Mouse (Mus musculus): Measurements from ENCODE around the gene Asic2. TPM values are rescaled to one million over a fixed set of nuclear protein-coding genes. Genes with fewer than 3 reads are reported as not detected.
A peak's percentile ranks its signal among the peaks of the same experiment; 100 is the strongest.

Asic2 gene
- total RNA-seq, 2 experiments from 2014 or later = not detected

- DNase-seq = no peak
These were observed 3.7 kb downstream of the Asic2 start for GRCm38 (mm10) chr11:81964561-81964960.

GRCm38 (mm10) chr11:81954398-81954797 is 13.9 kb downstream of the Asic2 start:
- DNase-seq = peak; percentile 4 to 39

GRCm38 (mm10) chr11:81948021-81948420 is 20.2 kb downstream of the Asic2 start:
- DNase-seq = no peak

- DNase-seq = peak; percentile 34 to 35
These were observed 26.1 kb downstream of the Asic2 start for GRCm38 (mm10) chr11:81942167-81942566.

- DNase-seq = peak; percentile 23 to 48
These were observed 27.3 kb downstream of the Asic2 start for GRCm38 (mm10) chr11:81940988-81941387.

- no peak for DNase-seq
These were observed 30.7 kb downstream of the Asic2 start for GRCm38 (mm10) chr11:81937516-81937915.

DNA sequence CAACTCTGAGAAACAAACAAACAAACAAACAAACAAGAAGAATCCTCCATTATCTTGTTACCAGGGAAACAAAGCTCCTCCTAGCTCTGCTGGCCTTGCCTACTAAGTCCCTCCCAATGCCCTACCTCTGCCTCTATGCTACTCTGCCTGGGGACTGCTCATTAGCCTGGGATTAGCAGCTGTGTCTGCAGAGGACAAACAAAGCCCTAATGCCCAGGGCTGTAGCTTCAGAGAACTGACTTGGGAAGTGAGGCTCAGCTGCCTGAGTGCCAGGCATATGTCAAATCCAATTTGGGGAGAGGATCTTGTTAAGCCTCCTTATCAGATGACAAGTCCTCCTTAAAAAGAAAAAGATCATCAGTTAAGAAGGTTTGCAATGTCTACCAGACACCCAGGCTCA is 41.9 kb downstream of the Asic2 start:
- DNase-seq = no peak

DNA sequence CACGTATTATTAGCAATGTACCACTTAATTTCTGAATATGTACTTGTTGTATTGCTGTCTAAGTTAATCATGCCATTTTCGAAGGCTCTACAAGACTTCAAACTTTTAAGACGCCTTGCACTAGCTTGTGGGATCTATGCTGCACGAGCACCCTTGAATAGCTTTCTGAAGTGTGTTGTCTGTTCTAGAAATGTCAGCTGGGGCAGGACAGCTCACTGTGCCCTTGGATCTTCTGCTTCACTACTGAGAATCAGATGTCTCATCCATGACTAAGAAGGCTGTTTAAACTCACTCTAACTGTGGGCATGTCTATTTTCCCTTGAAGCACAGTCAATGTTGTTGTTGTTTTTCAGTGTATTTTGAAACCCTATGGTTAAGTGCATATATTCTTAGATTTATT is 44.6 kb downstream of the Asic2 start:
- DNase-seq = no peak

GRCm38 (mm10) chr11:81923096-81923495 is 45.2 kb downstream of the Asic2 start:
- DNase-seq = no peak

GRCm38 (mm10) chr11:81915501-81915900 is 52.8 kb downstream of the Asic2 start:
- no peak for DNase-seq

DNA sequence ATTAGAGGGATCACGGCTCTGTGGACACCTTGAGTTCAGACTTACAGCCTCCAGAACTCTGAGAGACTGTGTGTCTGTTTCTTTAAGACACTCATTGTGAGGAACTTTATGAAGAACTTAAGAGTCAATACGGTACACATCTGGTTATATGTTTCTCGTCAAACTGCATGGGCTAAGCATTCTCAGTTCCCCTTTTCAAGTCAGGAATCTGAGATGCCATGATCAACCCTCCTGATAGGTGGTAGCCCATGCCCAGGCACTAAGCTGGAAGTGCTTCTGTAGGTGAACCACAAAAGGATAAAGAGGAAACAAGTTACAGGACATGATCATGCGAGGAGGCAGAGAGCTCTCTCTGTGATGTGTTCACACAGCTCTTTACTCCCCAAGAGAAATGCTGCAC is 55.2 kb downstream of the Asic2 start:
- peak; percentile 2 to 5 for DNase-seq

DNA sequence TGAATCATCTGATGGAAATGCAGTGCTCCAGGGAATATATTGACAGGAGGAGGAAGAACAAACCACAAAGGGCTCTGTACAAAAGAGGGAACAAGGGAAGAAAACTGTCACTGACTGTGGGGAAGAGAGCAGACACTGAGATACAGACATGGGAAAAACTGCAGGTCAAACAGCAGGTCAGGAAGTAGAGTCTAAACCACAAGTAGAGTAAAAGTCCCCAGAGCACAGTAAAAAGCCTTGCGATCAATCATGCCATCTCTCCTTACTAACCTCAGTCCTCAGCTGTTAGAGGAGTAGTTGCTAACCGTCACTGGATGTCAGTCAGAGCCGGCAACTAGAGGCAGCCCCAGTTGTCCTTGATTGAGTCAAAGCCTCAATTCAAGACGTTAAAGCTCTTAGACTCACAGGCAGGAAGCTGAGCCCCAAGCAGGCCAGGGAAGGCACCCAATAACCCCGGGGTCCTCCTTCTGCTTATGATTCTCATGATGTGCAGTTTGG is 58.8 kb downstream of the Asic2 start:
- no peak for DNase-seq

- no peak for DNase-seq
These were observed 59.5 kb downstream of the Asic2 start for GRCm38 (mm10) chr11:81908760-81909159.

DNA sequence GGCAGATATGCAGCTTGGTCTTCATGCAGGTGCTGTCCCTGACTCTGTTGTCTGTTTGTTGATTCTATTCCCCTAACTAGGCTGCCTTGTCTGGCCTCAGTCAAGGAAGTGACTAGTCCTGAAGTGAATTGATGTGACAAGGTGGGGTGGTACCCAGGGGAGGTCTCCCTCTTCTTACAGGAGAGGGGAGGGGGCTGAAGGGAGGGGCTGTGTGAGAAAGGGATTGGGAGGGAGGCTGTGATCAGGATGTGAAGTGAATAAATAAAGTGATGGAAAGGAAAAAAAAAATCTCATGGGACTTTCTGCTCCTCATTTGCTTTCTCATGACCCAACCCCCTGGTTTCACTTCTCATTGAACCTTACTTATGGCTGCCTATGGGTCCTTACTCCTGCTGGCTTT is 65.9 kb downstream of the Asic2 start:
- no peak for DNase-seq

- DNase-seq = no peak
These were observed 70.5 kb downstream of the Asic2 start for GRCm38 (mm10) chr11:81897547-81898354.

DNA sequence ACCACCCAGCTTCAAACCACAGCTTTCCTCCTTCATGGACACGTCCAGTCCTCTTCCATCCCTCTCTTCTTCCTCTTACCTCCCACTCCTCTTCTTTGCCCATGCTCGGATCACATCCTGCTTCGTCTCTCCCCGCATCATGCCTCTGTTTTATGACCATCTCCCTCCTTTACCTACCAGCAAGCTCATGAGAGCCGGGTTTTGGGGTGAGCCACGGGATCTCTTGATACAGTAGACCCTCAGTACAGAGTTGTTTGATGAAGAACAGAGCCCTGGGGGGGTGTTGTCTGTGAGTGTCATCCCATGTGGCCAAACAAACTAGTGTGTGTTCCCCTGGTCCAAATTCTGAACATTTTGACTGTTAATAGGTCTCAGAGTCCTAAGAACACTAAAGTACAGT is 71.7 kb downstream of the Asic2 start:
- no peak for DNase-seq

GRCm38 (mm10) chr11:81871506-81872213 is 96.6 kb downstream of the Asic2 start:
- DNase-seq = no peak

DNA sequence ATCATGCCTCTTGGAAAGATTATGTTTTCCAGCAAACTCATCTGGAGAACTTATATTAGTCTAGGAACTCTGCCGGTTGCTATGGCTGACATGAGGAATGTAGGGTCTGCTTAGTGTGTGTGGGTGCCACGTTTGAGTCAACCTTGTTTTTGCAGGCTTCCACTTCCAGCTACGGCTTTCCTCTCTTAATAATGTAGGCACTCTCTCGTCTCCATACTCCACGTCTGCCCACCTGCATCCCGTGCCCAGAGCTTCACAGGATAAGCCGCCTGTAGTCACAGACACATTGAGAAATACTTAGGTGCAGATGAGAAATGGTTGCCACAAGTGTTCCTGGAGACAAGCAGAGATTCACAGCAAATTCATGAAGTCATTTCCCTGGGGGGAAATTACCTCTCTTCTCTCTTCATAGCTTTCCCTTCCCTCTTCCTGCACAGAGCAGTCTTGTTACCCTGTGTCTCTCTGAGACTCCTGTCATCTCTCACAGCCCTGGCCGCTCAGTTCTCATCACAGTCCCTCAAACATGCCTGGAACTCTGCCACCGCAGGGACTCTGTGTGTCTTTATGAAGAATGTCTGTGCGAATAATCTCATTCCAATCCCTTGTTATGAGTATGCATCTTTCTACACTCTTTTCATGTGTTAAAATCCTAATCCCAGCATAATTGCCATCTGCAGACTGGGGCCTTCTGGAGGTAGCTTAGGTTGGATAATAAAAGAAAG is 102.4 kb downstream of the Asic2 start:
- DNase-seq = no peak

GRCm38 (mm10) chr11:81860250-81860972 is 107.8 kb downstream of the Asic2 start, which contains the start of gene 5530401A14Rik:
Gene 5530401A14Rik, plus strand, starts transcription at chr11:81860673.
- DNase-seq = no peak

DNA sequence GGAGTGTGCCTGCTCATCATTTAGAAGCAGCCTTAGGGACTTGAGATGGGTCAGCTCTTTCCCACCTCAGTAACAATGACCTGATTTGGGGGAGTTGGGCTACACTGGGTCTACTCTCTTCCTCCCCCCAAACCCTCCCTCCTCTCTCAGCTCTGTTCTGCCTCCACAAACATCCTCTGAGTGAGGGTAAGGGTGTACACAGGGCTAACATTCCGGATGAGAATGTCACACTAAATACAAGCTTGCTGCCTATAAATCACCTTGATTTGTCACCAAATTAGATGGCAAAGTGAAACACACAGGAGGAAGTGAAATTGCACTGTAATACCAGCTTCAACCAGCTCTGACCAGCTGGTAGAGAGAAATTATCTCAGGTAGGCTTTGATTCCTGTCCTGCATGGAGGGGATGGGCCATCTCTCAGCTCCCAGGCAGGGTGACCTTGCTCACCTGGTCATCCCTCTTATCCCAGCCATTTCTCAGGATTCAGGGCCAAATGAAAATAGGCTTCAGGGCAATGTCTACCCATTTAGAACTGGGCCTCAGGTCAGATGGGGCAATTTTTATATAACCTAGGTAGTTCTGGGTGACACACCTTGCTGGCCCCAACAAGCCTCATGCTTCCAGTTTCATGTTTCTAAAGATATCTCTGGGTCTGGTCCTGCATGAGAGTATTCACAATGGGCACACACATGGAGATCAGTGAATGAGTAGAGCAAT is 120.3 kb downstream of the Asic2 start:
- DNase-seq = no peak

DNA sequence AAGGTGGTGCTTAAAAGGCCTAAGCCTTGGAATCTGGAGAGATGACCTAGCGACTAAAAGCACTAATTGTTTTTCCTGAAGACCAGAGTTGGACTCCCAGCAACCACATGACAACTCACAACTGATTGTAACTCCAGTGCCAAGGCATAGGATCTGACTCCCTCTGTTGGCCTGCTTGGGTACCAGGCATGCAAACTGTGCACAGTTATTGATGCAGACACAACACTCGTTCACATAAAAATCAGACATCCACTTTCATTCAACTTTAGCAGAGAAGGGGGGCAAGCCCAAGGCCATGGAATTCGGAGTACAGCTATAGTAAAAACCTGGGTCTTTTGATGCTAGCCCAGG is 122.6 kb downstream of the Asic2 start:
- no peak for DNase-seq
